Mouse (Mus musculus) MEL (cell line): ENCODE data around the gene Fcrl6. TPM values are rescaled to one million over a fixed set of nuclear protein-coding genes. Genes with fewer than 3 reads are reported as not detected.

Experiments used
- DNase-seq: peaks from one replicate; pipeline ENCODE4 v3.0.0; 2011; ENCODE audit warnings: low read depth, low spot score
- H3K27ac ChIP-seq: 2 replicates; pipeline ENCODE4 v1.5.1; 2012; ENCODE audit warnings: low read depth, mild to moderate bottlenecking, control low read depth, low read length, moderate library complexity; ENCODE audit not compliant: control insufficient read depth
- H3K27me3 ChIP-seq, 2 experiments: fragments of 150-350 bp in 1 of 2; sonication (generic) in 1 of 2; 2 replicates each; pipeline ENCODE4 v1.6.1; 2012; ENCODE audit warnings: low read length in 2 of 2, mild to moderate bottlenecking in 2 of 2, improper control_type of control experiment in 1 of 2, moderate library complexity in 1 of 2; ENCODE audit not compliant: insufficient read depth in 2 of 2, control insufficient read depth in 1 of 2
- H3K36me3 ChIP-seq, 2 experiments: 2 replicates each; pipeline ENCODE4 v1.6.1; 2012 to 2014; ENCODE audit warnings: low read length in 2 of 2, improper control_type of control experiment in 1 of 2, inconsistent platforms in 1 of 2, mild to moderate bottlenecking in 1 of 2; ENCODE audit not compliant: insufficient read depth in 2 of 2, control insufficient read depth in 1 of 2
- H3K4me1 ChIP-seq, 2 experiments: fragments of 150-350 bp in 1 of 2; sonication (generic) in 1 of 2; 2 replicates each; pipeline ENCODE4 v1.6.1; 2012; ENCODE audit warnings: low read length in 2 of 2, improper control_type of control experiment in 1 of 2, mild to moderate bottlenecking in 1 of 2; ENCODE audit not compliant: insufficient read depth in 2 of 2, control insufficient read depth in 1 of 2
- H3K4me3 ChIP-seq, 2 experiments: fragments of 150-350 bp in 1 of 2; sonication (generic) in 1 of 2; 2 replicates each; pipeline ENCODE4 v1.5.1; 2012; ENCODE audit warnings: low read depth in 2 of 2, low read length in 2 of 2, mild to moderate bottlenecking in 2 of 2, moderate library complexity in 2 of 2, control low read depth in 1 of 2, improper control_type of control experiment in 1 of 2; ENCODE audit not compliant: control insufficient read depth in 1 of 2, insufficient read depth in 1 of 2
- H3K79me2 ChIP-seq: 2 replicates; pipeline ENCODE4 v1.6.1; 2012; ENCODE audit warnings: mild to moderate bottlenecking, low read length, moderate library complexity; ENCODE audit not compliant: control insufficient read depth, poor library complexity, insufficient read depth
- H3K9ac ChIP-seq: 2 replicates; pipeline ENCODE4 v1.6.1; 2012; ENCODE audit warnings: low read depth, mild to moderate bottlenecking, control low read depth, low read length, moderate library complexity; ENCODE audit not compliant: control insufficient read depth, poor library complexity, severe bottlenecking
- H3K9me3 ChIP-seq: fragments of 150-350 bp; sonication (generic); replicated peaks from 2 replicates; pipeline ENCODE4 v1.6.1; 2012; ENCODE audit warnings: mild to moderate bottlenecking, low read length, improper control_type of control experiment, moderate library complexity; ENCODE audit not compliant: insufficient read depth
- BHLHE40 ChIP-seq: IDR thresholded peaks from 2 replicates; pipeline ENCODE4 v1.6.1; 2012; ENCODE audit warnings: low read depth, mild to moderate bottlenecking, inconsistent platforms, low read length, improper control_type of control experiment, borderline replicate concordance
- CHD1 ChIP-seq: IDR thresholded peaks from 2 replicates; pipeline ENCODE4 v1.6.1; 2012; ENCODE audit warnings: low read depth, mild to moderate bottlenecking, inconsistent platforms, low read length, improper control_type of control experiment
- CTCF ChIP-seq, 3 experiments: IDR thresholded peaks in 2 of 3; conservative IDR thresholded peaks in 1 of 3; 2 replicates each; pipeline ENCODE4 v1.5.1; 2011 to 2012; ENCODE audit warnings: low read length in 3 of 3, low read depth in 2 of 3, mild to moderate bottlenecking in 2 of 3, improper control_type of control experiment in 1 of 3, inconsistent platforms in 1 of 3, mixed read lengths in 1 of 3, moderate library complexity in 1 of 3; ENCODE audit not compliant: control insufficient read depth in 1 of 3, insufficient read depth in 1 of 3, poor library complexity in 1 of 3, severe bottlenecking in 1 of 3
- E2F4 ChIP-seq: IDR thresholded peaks from 2 replicates; pipeline ENCODE4 v1.6.1; 2011; ENCODE audit warnings: low read depth, low read length, improper control_type of control experiment, borderline replicate concordance
- ELF1 ChIP-seq: IDR thresholded peaks from 2 replicates; pipeline ENCODE4 v1.6.1; 2014; ENCODE audit warnings: low read depth, mild to moderate bottlenecking, inconsistent platforms, low read length, improper control_type of control experiment, moderate library complexity
- HCFC1 ChIP-seq: IDR thresholded peaks from 2 replicates; pipeline ENCODE4 v1.6.1; 2012; ENCODE audit warnings: low read depth, mild to moderate bottlenecking, inconsistent platforms, low read length, improper control_type of control experiment, moderate library complexity
- MAZ ChIP-seq: IDR thresholded peaks from 2 replicates; pipeline ENCODE4 v1.6.1; 2012; ENCODE audit warnings: low read depth, mild to moderate bottlenecking, inconsistent platforms, low read length, improper control_type of control experiment
- MEF2A ChIP-seq: IDR thresholded peaks from 2 replicates; pipeline ENCODE4 v1.6.1; 2014; ENCODE audit warnings: low read depth, mild to moderate bottlenecking, inconsistent platforms, low read length, improper control_type of control experiment; ENCODE audit not compliant: poor library complexity, insufficient replicate concordance, severe bottlenecking; ENCODE audit errors: extremely low read depth
- MXI1 ChIP-seq: IDR thresholded peaks from 2 replicates; pipeline ENCODE4 v1.6.1; 2011; ENCODE audit warnings: mild to moderate bottlenecking, low read depth, low read length, improper control_type of control experiment
- MYB ChIP-seq: IDR thresholded peaks from 2 replicates; pipeline ENCODE4 v1.6.1; 2011; ENCODE audit warnings: mild to moderate bottlenecking, low read depth, low read length, improper control_type of control experiment
- MYC ChIP-seq: IDR thresholded peaks from 2 replicates; pipeline ENCODE4 v1.6.1; 2011; ENCODE audit warnings: low read depth, mild to moderate bottlenecking, low read length, improper control_type of control experiment, moderate library complexity
- NELFE ChIP-seq: IDR thresholded peaks from 2 replicates; pipeline ENCODE4 v1.6.1; 2011; ENCODE audit warnings: low read depth, low read length, improper control_type of control experiment
- NRF1 ChIP-seq: IDR thresholded peaks from 2 replicates; pipeline ENCODE4 v1.6.1; 2014; ENCODE audit warnings: low read depth, mild to moderate bottlenecking, inconsistent platforms, low read length, improper control_type of control experiment, moderate library complexity; ENCODE audit not compliant: poor library complexity, insufficient read depth, severe bottlenecking
- RAD21 ChIP-seq: IDR thresholded peaks from 2 replicates; pipeline ENCODE4 v1.6.1; 2011; ENCODE audit warnings: mild to moderate bottlenecking, low read depth, low read length, improper control_type of control experiment
- RCOR1 ChIP-seq: IDR thresholded peaks from 2 replicates; pipeline ENCODE4 v1.6.1; 2012; ENCODE audit warnings: low read depth, mild to moderate bottlenecking, inconsistent platforms, low read length, improper control_type of control experiment
- SIN3A ChIP-seq: IDR thresholded peaks from 2 replicates; pipeline ENCODE4 v1.6.1; 2012; ENCODE audit warnings: low read length, improper control_type of control experiment, inconsistent platforms
- TAL1 ChIP-seq: IDR thresholded peaks from 2 replicates; pipeline ENCODE4 v1.6.1; 2012; ENCODE audit warnings: mild to moderate bottlenecking, inconsistent platforms, low read length, moderate library complexity, mixed read lengths
- TBP ChIP-seq: IDR thresholded peaks from 2 replicates; pipeline ENCODE4 v1.8.0; 2011; ENCODE audit warnings: low read depth, low read length, improper control_type of control experiment
- UBTF ChIP-seq: IDR thresholded peaks from 2 replicates; pipeline ENCODE4 v1.6.1; 2012; ENCODE audit warnings: low read depth, mild to moderate bottlenecking, inconsistent platforms, low read length, improper control_type of control experiment, moderate library complexity, borderline replicate concordance; ENCODE audit not compliant: insufficient read depth
- USF1 ChIP-seq: IDR thresholded peaks from 2 replicates; pipeline ENCODE4 v1.6.1; 2014; ENCODE audit warnings: low read depth, mild to moderate bottlenecking, inconsistent platforms, low read length, improper control_type of control experiment, moderate library complexity
- USF2 ChIP-seq, 2 experiments: IDR thresholded peaks; 2 replicates each; pipeline ENCODE4 v1.6.1; 2011 to 2012; ENCODE audit warnings: improper control_type of control experiment in 2 of 2, low read length in 2 of 2, borderline replicate concordance in 1 of 2, inconsistent platforms in 1 of 2, low read depth in 1 of 2, mild to moderate bottlenecking in 1 of 2; ENCODE audit not compliant: insufficient read depth in 1 of 2
- ZMIZ1 ChIP-seq: IDR thresholded peaks from 2 replicates; pipeline ENCODE4 v1.6.1; 2012; ENCODE audit warnings: low read depth, mild to moderate bottlenecking, inconsistent platforms, low read length, improper control_type of control experiment, moderate library complexity
- ZNF384 ChIP-seq: IDR thresholded peaks from 2 replicates; pipeline ENCODE4 v1.6.1; 2012; ENCODE audit warnings: low read depth, mild to moderate bottlenecking, inconsistent platforms, low read length, improper control_type of control experiment
- polyA plus RNA-seq, 2 experiments: library from polyadenylated mRNA; stranded (reverse) in 1 of 2; unstranded in 1 of 2; fragments of >175 nt in 1 of 2; fragments of >200 nt in 1 of 2; gene quantifications; 2 replicates each; pipeline versions ENCODE4 v1.2.1 to v1.2.4; 2012; ENCODE audit warnings: low replicate concordance in 2 of 2, low read depth in 1 of 2; ENCODE audit not compliant: insufficient read length in 2 of 2, insufficient read depth in 1 of 2, missing spikeins in 1 of 2
- total RNA-seq: library from RNA; depleted of rRNA; stranded (reverse); fragments of 300-350 nt; gene quantifications from 2 replicates; pipeline ENCODE4 v1.2.3, GENCODE M21; 2012; rRNA removed

Gene Fcrl6
- total RNA-seq: not detected in 2 replicates
- not detected for polyA plus RNA-seq

DNA sequence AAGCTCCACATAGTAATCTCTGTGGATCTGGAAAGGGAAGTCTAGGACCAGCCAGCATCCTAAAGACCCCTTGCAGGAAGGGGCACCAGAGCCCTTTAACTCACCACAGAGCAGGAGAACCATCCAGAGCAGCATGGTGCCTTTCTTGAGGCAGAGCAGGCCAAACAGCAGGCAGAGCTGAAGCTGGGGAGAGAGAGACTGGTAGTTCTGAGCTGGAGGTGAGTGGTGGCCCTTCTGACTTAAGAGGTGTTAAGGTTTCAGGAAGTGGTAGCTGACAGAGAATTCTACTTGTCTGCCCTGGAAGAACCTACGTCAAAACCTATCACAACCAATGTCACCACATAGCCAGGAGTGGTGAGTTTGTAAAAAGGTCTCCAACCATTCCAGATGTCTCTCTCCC is at the start of gene Fcrl6:
Gene Fcrl6 (minus strand): TSS at position 226 of the 400 bp plus-strand sequence.
- no peak for DNase-seq
- Histone ChIP-seq H3K27ac (no peak within 1 kb of the TSS), H3K4me3 (no peak within 1 kb of the TSS), H3K4me1 (no peaks in the 10 kb centered on the region), H3K79me2 (no peaks in the 10 kb centered on the region), H3K36me3 (no peaks in the 10 kb centered on the region), H3K9ac (no peak within 1 kb of the TSS), H3K9me3 (no peaks in the 10 kb centered on the region), H3K27me3 (no peaks in the 10 kb centered on the region; a peak in 1 of 4 replicates)
- TF ChIP-seq ZMIZ1 (no peak), MEF2A (no peak), MXI1 (no peak), NELFE (no peak), MAZ (no peak), E2F4 (no peak), RCOR1 (no peak)

DNA sequence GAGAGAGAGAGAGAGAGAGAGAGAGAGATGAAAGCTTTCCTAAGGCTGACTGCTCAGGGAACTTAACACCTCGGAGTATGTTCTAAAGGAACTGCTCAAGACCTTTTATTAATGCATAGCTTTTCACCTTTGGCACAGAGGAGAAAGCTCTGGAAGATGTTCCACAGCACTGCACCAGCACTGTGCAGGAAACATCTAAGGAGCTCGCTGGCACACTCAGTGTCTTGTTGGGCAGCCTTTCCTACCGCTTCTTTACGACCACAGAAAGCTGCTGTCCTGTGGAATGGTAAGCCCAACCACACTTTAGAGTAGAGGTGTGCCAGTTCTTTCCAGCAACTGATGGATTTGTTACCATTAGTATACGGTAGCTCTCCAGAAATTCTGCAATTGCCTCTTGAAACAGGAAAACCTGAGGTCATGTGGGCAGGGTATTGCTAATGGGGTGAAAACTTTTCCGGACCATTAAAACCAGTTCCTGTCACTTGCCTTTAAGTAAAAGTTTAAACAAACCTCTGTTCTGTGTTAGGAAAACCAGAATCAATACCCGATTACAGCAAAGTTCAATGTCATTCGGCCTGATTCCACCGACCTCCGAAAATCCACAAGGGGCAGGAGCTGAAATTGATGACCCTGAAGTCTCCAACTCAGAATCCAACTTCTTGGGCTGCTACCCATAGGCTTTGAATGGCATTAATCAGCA is 49.1 kb upstream of the Fcrl6 start:
- H3K9me3 ChIP-seq: no peaks in the 10 kb centered on the region
- no peaks in the 10 kb centered on the region for H3K36me3 ChIP-seq
- H3K27ac ChIP-seq: no peak overlapping the region
- H3K27me3 ChIP-seq: no peaks in the 10 kb centered on the region; a peak in 2 of 4 replicates
- no peaks in the 10 kb centered on the region for H3K4me1 ChIP-seq
- no peaks in the 10 kb centered on the region for H3K79me2 ChIP-seq
- TF ChIP-seq CTCF (IDR thresholded peaks at IDR 0.05 in 2 of 3, conservative IDR thresholded peaks at IDR 0.05 in 1 of 3; ENCODE audit: control insufficient read depth in 1 of 3, insufficient read depth in 1 of 3, low read depth in 2 of 3, low read length in 3 of 3, poor library complexity in 1 of 3, severe bottlenecking in 1 of 3): no peak
- TF ChIP-seq UBTF: no peak
- TF ChIP-seq MAZ: no peak
- TF ChIP-seq BHLHE40: no peak
- no peak for TF ChIP-seq NRF1
- no peak for TF ChIP-seq HCFC1
- TF ChIP-seq MEF2A: no peak
- no peak for TF ChIP-seq USF1
- TF ChIP-seq TBP: no peak
- no peak for TF ChIP-seq MYC
- TF ChIP-seq CHD1: no peak
- TF ChIP-seq TAL1: no peak
- no peak for TF ChIP-seq ELF1
- TF ChIP-seq RAD21: no peak
- no peak for TF ChIP-seq USF2 (IDR thresholded peaks at IDR 0.05; ENCODE audit: borderline replicate concordance in 1 of 2, insufficient read depth in 1 of 2, low read depth in 1 of 2, low read length in 2 of 2)
- TF ChIP-seq MYB: no peak
- no peak for TF ChIP-seq NELFE
- no peak for TF ChIP-seq ZNF384
- no peak for TF ChIP-seq MXI1
- no peak for TF ChIP-seq SIN3A
- no peak overlapping the region for H3K9ac ChIP-seq
- DNase-seq: no peak
- no peak overlapping the region for H3K4me3 ChIP-seq
